Mouse (Mus musculus): ENCODE data around the gene Gm10251. TPM values are rescaled to one million over a fixed set of nuclear protein-coding genes. Genes with fewer than 3 reads are reported as not detected.

Gene Gm10251
- polyA plus RNA-seq, 2 experiments = not detected

Other genes with a start within 250 kb of the Gm10251 start
- not detected in 2 replicates for gene Gm3594, start 239.6 kb downstream of the Gm10251 start, polyA plus RNA-seq (2012; rRNA removed)
- not detected in 2 replicates for gene Gm3594, start 239.6 kb downstream of the Gm10251 start, polyA plus RNA-seq (2014; fragmentation: Nextera tagmentation; extraction: Ambion mirVana)
- not detected in 2 replicates for gene Gm8356, start 146.9 kb downstream of the Gm10251 start, polyA plus RNA-seq (2012; rRNA removed)
- gene Gm8356, start 146.9 kb downstream of the Gm10251 start, polyA plus RNA-seq (2014; fragmentation: Nextera tagmentation; extraction: Ambion mirVana) = not detected in 2 replicates
- not detected in 2 replicates for gene Gm3629, start 93.6 kb downstream of the Gm10251 start, polyA plus RNA-seq (2012; rRNA removed)
- not detected in 2 replicates for gene Gm3629, start 93.6 kb downstream of the Gm10251 start, polyA plus RNA-seq (2014; fragmentation: Nextera tagmentation; extraction: Ambion mirVana)
- not detected in 2 replicates for gene Gm3460, start 61.8 kb downstream of the Gm10251 start, polyA plus RNA-seq (2012; rRNA removed)
- not detected in 2 replicates for gene Gm3460, start 61.8 kb downstream of the Gm10251 start, polyA plus RNA-seq (2014; fragmentation: Nextera tagmentation; extraction: Ambion mirVana)
- gene Gm8050, start 36.1 kb upstream of the Gm10251 start, polyA plus RNA-seq (2012; rRNA removed) = not detected in 2 replicates
- not detected in 2 replicates for gene Gm8050, start 36.1 kb upstream of the Gm10251 start, polyA plus RNA-seq (2014; fragmentation: Nextera tagmentation; extraction: Ambion mirVana)
- 0.21 and 0.35 TPM in 2 replicates for gene Gm3636, start 58.2 kb upstream of the Gm10251 start, polyA plus RNA-seq (2012; rRNA removed)
- gene Gm3636, start 58.2 kb upstream of the Gm10251 start, polyA plus RNA-seq (2014; fragmentation: Nextera tagmentation; extraction: Ambion mirVana) = 0.25 TPM in 1 of 2 replicates, not detected in the other
- gene Gm8362, start 90.2 kb upstream of the Gm10251 start, polyA plus RNA-seq (2012; rRNA removed) = not detected in 2 replicates
- gene Gm8362, start 90.2 kb upstream of the Gm10251 start, polyA plus RNA-seq (2014; fragmentation: Nextera tagmentation; extraction: Ambion mirVana) = not detected in 2 replicates
- not detected in 2 replicates for gene Gm3642, start 156.1 kb upstream of the Gm10251 start, polyA plus RNA-seq (2012; rRNA removed)
- not detected in 2 replicates for gene Gm3642, start 156.1 kb upstream of the Gm10251 start, polyA plus RNA-seq (2014; fragmentation: Nextera tagmentation; extraction: Ambion mirVana)
- 0.02 TPM in 2 replicates for gene Gm3667, start 205.8 kb upstream of the Gm10251 start, polyA plus RNA-seq (2012; rRNA removed)
- not detected in 2 replicates for gene Gm3667, start 205.8 kb upstream of the Gm10251 start, polyA plus RNA-seq (2014; fragmentation: Nextera tagmentation; extraction: Ambion mirVana)

Measured in liver, embryonic 14.5 days (tissue).